Mouse (Mus musculus): ENCODE data around the gene Kctd2. TPM values are rescaled to one million over a fixed set of nuclear protein-coding genes. Genes with fewer than 3 reads are reported as not detected.

Gene Kctd2
- total and polyA plus RNA-seq, 3 experiments = 6.8 to 14.0 (median 13.7) TPM

DNA sequence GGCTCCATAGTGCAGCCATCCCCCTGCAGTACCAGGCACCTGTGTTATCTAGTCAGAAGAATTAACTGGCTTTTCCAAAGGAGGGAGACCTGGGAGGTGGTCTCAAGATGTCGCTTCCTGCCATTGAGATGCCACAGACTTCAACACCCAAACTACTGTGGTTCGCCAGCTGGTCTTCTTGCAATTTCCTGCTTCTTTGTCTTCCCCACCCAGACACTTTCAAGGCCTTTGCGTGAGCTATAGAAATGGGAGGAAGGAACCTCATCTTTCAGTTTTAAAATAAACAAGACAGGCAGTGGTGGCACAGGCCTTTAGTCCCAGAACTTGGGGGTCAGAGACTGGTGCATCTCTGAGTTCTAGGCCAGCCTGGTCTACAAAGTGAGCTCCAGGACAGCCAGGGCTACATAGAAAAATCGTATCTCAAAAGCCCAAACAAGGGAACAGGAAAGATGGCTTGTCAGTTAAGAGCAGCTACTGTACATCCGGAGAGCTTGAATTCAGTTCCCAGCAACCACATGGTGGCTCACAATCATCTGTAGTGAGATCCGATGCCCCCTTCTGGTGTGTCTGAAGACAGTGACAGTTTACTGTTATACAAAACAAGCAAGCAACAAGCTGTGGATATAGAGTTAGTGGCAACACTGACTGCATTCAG lies 11.5 kb upstream of the Kctd2 start:
- TF ChIP-seq CHD1 (IDR thresholded peaks at IDR 0.05; ENCODE audit: low read depth, low read length) = no peak
- TF ChIP-seq USF2 (conservative IDR thresholded peaks at IDR 0.05; ENCODE audit: low read depth, low read length) = no peak
- no peak for TF ChIP-seq MEF2A (IDR thresholded peaks at IDR 0.05; ENCODE audit: borderline replicate concordance, low read depth, low read length)
- TF ChIP-seq TBP (conservative IDR thresholded peaks at IDR 0.05; ENCODE audit: low read depth, low read length) = no peak
- TF ChIP-seq CTCF (conservative IDR thresholded peaks at IDR 0.05 in 1 of 2, IDR thresholded peaks at IDR 0.05 in 1 of 2; ENCODE audit: low read depth in 2 of 2, low read length in 2 of 2) = peak in 1 of 2 experiments; percentile 45; a peak in 2 of 4 replicates
- Histone ChIP-seq H3K79me2 (replicated peaks; ENCODE audit: control insufficient read depth, extremely low read depth, insufficient read depth, poor library complexity, severe bottlenecking) (0 out of 2 replicates have a peak, but pooled peaks cover 2% of the 10 kb centered on the region), H3K27ac (ENCODE audit: insufficient read depth, low read depth) (no peak overlapping the region), H3K4me1 (ENCODE audit: control insufficient read depth in 1 of 2, insufficient read depth in 2 of 2) (peaks cover 6 to 38% of the 10 kb centered on the region in 2 experiments; a peak in 3 of 4 replicates), H3K36me3 (replicated peaks in 1 of 2; ENCODE audit: control insufficient read depth in 1 of 2, insufficient read depth in 1 of 2, low read length in 1 of 2) (peaks cover 24 to 63% of the 10 kb centered on the region in 2 experiments), H3K4me3 (replicated peaks in 1 of 3; ENCODE audit: low read depth in 2 of 3, low read length in 2 of 3, poor library complexity in 1 of 3) (no peak overlapping the region), H3K9ac (ENCODE audit: insufficient read depth, low read depth) (no peak overlapping the region), H3K9me3 (replicated peaks; ENCODE audit: low read length) (no peaks in the 10 kb centered on the region), H3K4me2 (ENCODE audit: insufficient read depth, low read depth, poor library complexity, severe bottlenecking) (no peak overlapping the region), H3K27me3 (replicated peaks) (no peaks in the 10 kb centered on the region)
- no peak for DNase-seq (ENCODE audit: extremely low read depth)
- in situ Hi-C loops (cut with MboI; ENCODE audit: low pct_ligation_motif_present, low pct_unique_long_range_greater_than_20kb, low sequenced_read_pairs) = no loop called here
- dilution Hi-C loops (cut with MboI; ENCODE audit: extremely low pct_ligation_motif_present, extremely low pct_unique_long_range_greater_than_20kb, low sequenced_read_pairs) = no loop called here

DNA sequence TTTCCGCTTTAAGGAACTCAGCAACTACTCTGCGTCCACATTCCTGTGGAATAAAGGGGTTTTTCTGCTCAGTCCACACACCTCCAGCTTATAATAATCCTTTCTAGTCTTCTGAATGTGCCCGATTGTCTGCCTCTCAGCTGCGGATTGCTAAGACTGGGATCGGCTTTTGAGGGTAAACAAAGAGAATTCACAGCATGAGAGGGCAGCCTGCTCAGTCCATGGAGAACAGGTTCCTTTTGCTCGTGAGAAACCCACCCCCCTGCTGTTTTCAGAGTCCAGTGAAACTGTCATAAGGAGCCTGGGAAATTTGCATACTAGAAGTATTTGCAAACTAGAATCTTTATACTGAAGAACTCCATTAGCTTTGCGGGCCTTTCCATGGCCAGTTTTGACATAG lies 10.4 kb upstream of the Kctd2 start:
- TF ChIP-seq USF2 (conservative IDR thresholded peaks at IDR 0.05; ENCODE audit: low read depth, low read length) = no peak
- TF ChIP-seq MAZ (IDR thresholded peaks at IDR 0.05; ENCODE audit: low read depth, low read length) = no peak
- TF ChIP-seq NRF1 (IDR thresholded peaks at IDR 0.05; ENCODE audit: low read depth, low read length) = no peak
- no peak for TF ChIP-seq ZMIZ1 (IDR thresholded peaks at IDR 0.05; ENCODE audit: low read depth, low read length)
- no peaks in the 10 kb centered on the region for H3K9me3 ChIP-seq (replicated peaks; ENCODE audit: low read length)
- H3K36me3 ChIP-seq (replicated peaks in 1 of 2; ENCODE audit: control insufficient read depth in 1 of 2, insufficient read depth in 1 of 2, low read length in 1 of 2) = peaks cover 24 to 63% of the 10 kb centered on the region in 2 experiments
- H3K79me2 ChIP-seq (replicated peaks; ENCODE audit: control insufficient read depth, extremely low read depth, insufficient read depth, poor library complexity, severe bottlenecking) = 0 out of 2 replicates have a peak, but pooled peaks cover 1% of the 10 kb centered on the region
- in situ Hi-C loops (cut with MboI; ENCODE audit: low pct_ligation_motif_present, low pct_unique_long_range_greater_than_20kb, low sequenced_read_pairs) = no loop called here
- no peak overlapping the region for H3K4me2 ChIP-seq (ENCODE audit: insufficient read depth, low read depth, poor library complexity, severe bottlenecking)
- dilution Hi-C loops (cut with MboI; ENCODE audit: extremely low pct_ligation_motif_present, extremely low pct_unique_long_range_greater_than_20kb, low sequenced_read_pairs) = no loop called here
- DNase-seq (ENCODE audit: extremely low read depth) = no peak
- H3K27me3 ChIP-seq (replicated peaks) = no peaks in the 10 kb centered on the region
- no peak overlapping the region for H3K4me3 ChIP-seq (replicated peaks in 1 of 3; ENCODE audit: low read depth in 2 of 3, low read length in 2 of 3, poor library complexity in 1 of 3)
- peaks cover 7 to 38% of the 10 kb centered on the region in 2 experiments for H3K4me1 ChIP-seq (ENCODE audit: control insufficient read depth in 1 of 2, insufficient read depth in 2 of 2)
- no peak overlapping the region for H3K27ac ChIP-seq (ENCODE audit: insufficient read depth, low read depth)
- no peak overlapping the region for H3K9ac ChIP-seq (ENCODE audit: insufficient read depth, low read depth)

DNA sequence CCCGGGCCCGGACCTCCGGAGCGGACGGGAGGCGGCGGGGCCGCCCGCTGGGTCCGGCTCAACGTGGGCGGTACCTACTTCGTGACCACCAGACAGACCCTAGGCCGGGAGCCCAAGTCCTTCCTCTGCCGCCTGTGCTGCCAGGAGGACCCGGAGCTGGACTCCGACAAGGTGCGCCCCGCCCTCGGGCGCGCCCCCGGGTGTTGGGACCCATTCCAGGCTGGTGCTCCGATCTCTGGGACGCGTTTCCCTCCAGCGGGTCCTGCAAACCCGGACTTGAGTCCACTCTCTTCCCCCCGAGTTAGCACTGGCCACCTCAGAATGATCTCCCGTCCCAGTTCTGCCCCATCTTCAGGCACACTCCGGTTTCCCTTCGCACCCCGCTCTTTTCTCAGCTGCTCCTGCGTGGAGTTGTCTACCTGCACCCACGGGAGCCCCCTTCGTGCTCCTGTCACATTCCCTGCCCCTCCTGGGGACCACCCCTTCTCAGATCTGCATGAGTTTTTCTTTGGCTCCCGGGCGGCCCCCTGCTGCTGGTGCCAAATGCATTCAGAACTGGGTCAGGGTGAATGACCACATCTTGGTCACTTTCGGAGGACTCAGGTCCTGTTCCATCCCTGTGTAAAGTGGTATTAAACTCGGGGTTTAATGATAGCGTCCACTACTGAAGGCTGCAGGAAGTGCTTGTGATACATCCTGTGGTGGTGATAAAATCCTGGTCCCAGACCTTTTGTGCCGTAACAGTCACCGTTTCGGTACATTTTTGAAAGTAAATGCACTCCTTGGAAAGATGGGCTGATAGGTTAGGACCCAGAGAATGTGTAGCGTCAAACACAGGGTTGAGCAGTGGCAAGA lies 635 bp downstream of the Kctd2 start:
- H3K9ac ChIP-seq (ENCODE audit: insufficient read depth, low read depth) = peak overlapping the region; percentile 83
- H3K79me2 ChIP-seq (replicated peaks; ENCODE audit: control insufficient read depth, extremely low read depth, insufficient read depth, poor library complexity, severe bottlenecking) = peaks cover 27% of the 10 kb centered on the region
- peak overlapping the region; percentile 93 for H3K4me2 ChIP-seq (ENCODE audit: insufficient read depth, low read depth, poor library complexity, severe bottlenecking)
- H3K4me3 ChIP-seq (replicated peaks in 1 of 3; ENCODE audit: low read depth in 2 of 3, low read length in 2 of 3, poor library complexity in 1 of 3) = peak overlapping the region; percentile 81 to 97 (median 84)
- peaks cover 3 to 46% of the 10 kb centered on the region in 2 experiments for H3K4me1 ChIP-seq (ENCODE audit: control insufficient read depth in 1 of 2, insufficient read depth in 2 of 2)
- dilution Hi-C loops (cut with MboI; ENCODE audit: extremely low pct_ligation_motif_present, extremely low pct_unique_long_range_greater_than_20kb, low sequenced_read_pairs) (no loop called here), in situ Hi-C loops (cut with MboI; ENCODE audit: low pct_ligation_motif_present, low pct_unique_long_range_greater_than_20kb, low sequenced_read_pairs) (no loop called here)
- H3K27ac ChIP-seq (ENCODE audit: insufficient read depth, low read depth) = no peak overlapping the region
- peaks cover 14 to 54% of the 10 kb centered on the region in 2 experiments for H3K36me3 ChIP-seq (replicated peaks in 1 of 2; ENCODE audit: control insufficient read depth in 1 of 2, insufficient read depth in 1 of 2, low read length in 1 of 2)
- TF ChIP-seq SIN3A (IDR thresholded peaks at IDR 0.05; ENCODE audit: low read length) = no peak; the same call in 1 of the 2 replicates
- no peak for TF ChIP-seq JUN (IDR thresholded peaks at IDR 0.05; ENCODE audit: insufficient read depth, low read depth, low read length)
- no peak for TF ChIP-seq BHLHE40 (IDR thresholded peaks at IDR 0.05; ENCODE audit: low read depth, low read length)
- no peak for TF ChIP-seq CHD2 (IDR thresholded peaks at IDR 0.05; ENCODE audit: low read length)
- peak; percentile 60; the same call in 1 of the 2 replicates for TF ChIP-seq MXI1 (IDR thresholded peaks at IDR 0.05; ENCODE audit: low read depth, low read length)
- no peaks in the 10 kb centered on the region for H3K27me3 ChIP-seq (replicated peaks)
- no peak for DNase-seq (ENCODE audit: extremely low read depth)
- H3K9me3 ChIP-seq (replicated peaks; ENCODE audit: low read length) = no peaks in the 10 kb centered on the region

Measured in CH12.LX (cell line).